Mouse (Mus musculus) C2C12 (cell line): ENCODE measurements at regions not wholly inside any gene's neighbourhood (a gene's known extent, or its start where the extent isn't known, plus 50 kb on each side); places are given as distances from the start of the nearest gene placed in this dataset.

Source experiments
- H3K27me3 ChIP-seq: one replicate; pipeline ENCODE4 v1.6.1; 2011; ENCODE audit not compliant: control insufficient read depth, insufficient read depth, insufficient read length
- H3K36me3 ChIP-seq: one replicate; pipeline ENCODE4 v1.6.1; 2011; ENCODE audit not compliant: control insufficient read depth, insufficient read depth
- H3K4me3 ChIP-seq: one replicate; pipeline ENCODE4 v1.5.1; 2011; ENCODE audit warnings: mild to moderate bottlenecking, control low read depth; ENCODE audit not compliant: poor library complexity, insufficient read depth, severe bottlenecking
- H3K79me2 ChIP-seq: one replicate; pipeline ENCODE4 v1.6.1; 2011; ENCODE audit not compliant: control insufficient read depth, insufficient read depth
- H3K79me3 ChIP-seq: one replicate; pipeline ENCODE4 v1.6.1; 2011; ENCODE audit warnings: low read depth, control low read depth
- H3ac ChIP-seq: one replicate; pipeline ENCODE3; 2011; ENCODE audit warnings: low read depth; ENCODE audit not compliant: control insufficient read depth, insufficient read length
- CEBPB ChIP-seq: IDR thresholded peaks from one replicate; pipeline ENCODE4 v1.6.1; 2011; ENCODE audit warnings: low read depth, mild to moderate bottlenecking, control low read depth, moderate library complexity
- CTCF ChIP-seq: IDR thresholded peaks from one replicate; pipeline ENCODE4 v1.5.1; 2011; ENCODE audit not compliant: control insufficient read depth, insufficient read depth, insufficient read length
- FOSL1 ChIP-seq: IDR thresholded peaks from one replicate; pipeline ENCODE4 v1.8.0; 2011; ENCODE audit warnings: mild to moderate bottlenecking, low read length; ENCODE audit not compliant: poor library complexity, insufficient read depth, severe bottlenecking
- MAX ChIP-seq: IDR thresholded peaks from one replicate; pipeline ENCODE4 v1.6.1; 2011; ENCODE audit warnings: mild to moderate bottlenecking, control low read depth
- MYOD1 ChIP-seq: IDR thresholded peaks from one replicate; pipeline ENCODE4 v1.6.1; 2011; ENCODE audit warnings: low read depth; ENCODE audit not compliant: control insufficient read depth, insufficient read length
- MYOG ChIP-seq: IDR thresholded peaks from one replicate; pipeline ENCODE4 v1.6.1; 2011; ENCODE audit not compliant: control insufficient read depth, insufficient read length; ENCODE audit errors: extremely low read depth
- USF1 ChIP-seq: IDR thresholded peaks from one replicate; pipeline ENCODE4 v1.6.1; 2011; ENCODE audit warnings: low read depth, mild to moderate bottlenecking, control low read depth, moderate library complexity

DNA sequence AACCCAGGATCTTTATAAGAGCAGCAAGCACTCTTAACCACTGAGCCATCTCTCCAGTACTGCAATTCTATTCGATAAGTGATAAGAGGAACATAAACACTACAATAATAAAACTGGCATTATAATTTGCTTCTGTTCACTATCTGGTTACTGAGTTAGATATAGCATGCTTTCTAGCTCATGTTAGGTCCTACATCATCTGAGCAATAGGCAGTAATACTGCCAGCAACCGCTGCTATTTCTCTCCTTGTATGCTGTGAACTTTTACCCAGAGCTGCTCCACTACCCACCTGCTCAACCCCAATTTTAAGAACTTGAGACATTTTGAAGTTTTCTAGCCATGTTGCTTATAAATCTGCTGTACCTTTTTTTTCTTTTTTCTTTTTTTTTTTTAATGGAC lies 118.0 kb upstream of the L3mbtl3 start:
- Histone ChIP-seq H3K4me3 (no peak overlapping the region), H3K79me2 (no peaks in the 10 kb centered on the region), H3K36me3 (no peaks in the 10 kb centered on the region), H3K79me3 (no peaks in the 10 kb centered on the region), H3ac (no peak overlapping the region), H3K27me3 (no peaks in the 10 kb centered on the region)
- no peak for TF ChIP-seq USF1
- no peak for TF ChIP-seq MAX
- no peak for TF ChIP-seq FOSL1
- TF ChIP-seq CEBPB: no peak
- TF ChIP-seq MYOG: no peak
- no peak for TF ChIP-seq CTCF

GRCm38 (mm10) chr10:26494380-26494781 lies 118.6 kb upstream of the L3mbtl3 start:
- no peaks in the 10 kb centered on the region for H3K27me3 ChIP-seq
- no peaks in the 10 kb centered on the region for H3K79me2 ChIP-seq
- TF ChIP-seq MAX (no peak), MYOG (no peak), MYOD1 (no peak)
- no peaks in the 10 kb centered on the region for H3K79me3 ChIP-seq
- H3K4me3 ChIP-seq: no peak overlapping the region
- no peak overlapping the region for H3ac ChIP-seq
- no peaks in the 10 kb centered on the region for H3K36me3 ChIP-seq

DNA sequence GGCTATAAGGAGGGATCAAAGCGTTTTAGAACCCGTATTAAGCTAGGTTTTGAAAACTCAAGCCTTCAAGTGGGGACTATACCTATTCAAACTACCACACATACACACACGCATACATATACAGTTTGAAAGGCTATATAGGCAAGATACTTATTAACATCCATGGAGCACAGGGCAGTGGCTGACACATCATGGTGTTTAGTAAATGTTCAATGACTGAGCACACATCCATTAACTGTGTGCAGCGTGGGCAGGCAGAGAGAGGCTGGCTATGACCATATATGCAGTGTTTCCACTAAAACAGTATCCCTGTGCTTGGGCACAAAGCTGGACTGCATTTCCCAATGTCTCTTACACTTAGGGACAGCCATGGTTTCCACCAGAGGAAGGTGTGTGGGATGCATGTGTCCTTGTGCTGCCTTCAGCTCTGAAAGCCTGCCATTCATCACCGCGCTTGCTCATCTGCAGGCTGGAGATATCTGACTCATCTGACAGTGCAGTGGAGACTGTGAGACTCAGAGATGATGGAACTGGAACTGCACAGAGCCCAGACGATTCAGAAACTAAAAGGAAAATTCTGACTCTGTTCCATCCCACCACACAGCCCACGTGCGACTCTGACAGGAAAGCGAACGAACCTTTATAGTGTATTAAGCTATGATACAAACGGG lies 124.6 kb upstream of the L3mbtl3 start:
- Histone ChIP-seq H3K27me3 (no peaks in the 10 kb centered on the region), H3K4me3 (no peak overlapping the region), H3ac (no peak overlapping the region), H3K36me3 (no peaks in the 10 kb centered on the region), H3K79me3 (no peaks in the 10 kb centered on the region), H3K79me2 (no peaks in the 10 kb centered on the region)
- no peak for TF ChIP-seq MYOG

DNA sequence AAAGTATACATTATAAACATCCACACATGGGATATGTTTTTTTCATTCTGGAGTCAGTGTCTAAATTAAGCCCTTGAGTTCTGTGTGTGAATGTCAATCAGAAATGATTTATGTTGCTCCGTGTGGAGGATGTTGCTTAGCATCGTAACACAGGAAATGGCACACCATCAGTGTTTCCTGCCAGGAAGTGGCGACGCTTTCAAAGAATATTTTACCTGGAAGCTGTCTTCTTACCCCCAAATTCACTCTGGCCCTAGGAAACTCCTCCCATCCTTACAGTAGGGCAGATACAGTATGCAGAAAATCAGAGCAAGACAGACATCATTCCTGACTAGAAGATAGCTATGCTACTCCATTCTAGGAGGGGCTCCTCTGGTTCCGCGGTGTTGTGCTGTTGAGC lies 145.1 kb upstream of the L3mbtl3 start:
- Histone ChIP-seq H3K27me3 (no peaks in the 10 kb centered on the region), H3ac (no peak overlapping the region), H3K79me2 (no peaks in the 10 kb centered on the region), H3K36me3 (no peaks in the 10 kb centered on the region), H3K4me3 (no peak overlapping the region), H3K79me3 (no peaks in the 10 kb centered on the region)
- TF ChIP-seq FOSL1 (no peak), MAX (no peak), USF1 (no peak), MYOD1 (no peak), CEBPB (no peak), CTCF (no peak), MYOG (no peak)

DNA sequence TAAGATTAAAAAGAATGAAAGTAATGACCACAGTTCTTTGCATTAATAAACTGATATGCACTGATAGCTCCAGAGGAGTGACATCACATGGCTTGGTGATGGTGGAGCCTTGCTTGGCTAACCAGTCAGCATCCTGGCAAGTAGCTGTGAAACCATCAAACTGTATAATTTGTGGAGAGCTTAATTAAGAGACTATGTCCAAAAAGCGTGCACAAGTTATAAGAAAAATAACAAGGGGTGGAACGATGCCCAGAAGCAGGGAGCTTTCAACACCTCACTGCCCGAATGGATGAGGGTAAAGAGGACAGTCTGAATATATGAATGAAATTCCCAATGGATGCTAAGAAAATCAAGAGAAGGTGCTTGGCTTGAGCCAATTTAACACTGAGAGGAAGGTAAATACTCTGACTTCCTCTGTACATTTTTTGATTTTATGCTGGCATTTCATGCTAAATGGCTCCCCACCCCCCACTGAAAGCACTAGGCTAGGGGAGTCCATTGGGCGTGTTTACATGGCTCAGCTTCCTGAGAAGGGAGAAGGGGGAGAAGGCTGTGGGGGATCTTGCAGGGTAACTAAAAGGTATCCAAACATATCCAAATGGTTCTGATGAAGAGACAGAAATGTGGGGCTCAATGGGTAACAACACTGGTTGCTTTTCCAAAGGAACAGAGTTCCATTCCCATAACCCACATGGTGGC lies 150.2 kb upstream of the L3mbtl3 start:
- Histone ChIP-seq H3K79me3 (no peaks in the 10 kb centered on the region), H3K36me3 (no peaks in the 10 kb centered on the region), H3K27me3 (no peaks in the 10 kb centered on the region), H3ac (no peak overlapping the region), H3K79me2 (no peaks in the 10 kb centered on the region), H3K4me3 (no peak overlapping the region)
- no peak for TF ChIP-seq FOSL1
- TF ChIP-seq MAX: no peak
- no peak for TF ChIP-seq MYOG
- no peak for TF ChIP-seq MYOD1
- no peak for TF ChIP-seq CEBPB
- no peak for TF ChIP-seq CTCF
- no peak for TF ChIP-seq USF1

DNA sequence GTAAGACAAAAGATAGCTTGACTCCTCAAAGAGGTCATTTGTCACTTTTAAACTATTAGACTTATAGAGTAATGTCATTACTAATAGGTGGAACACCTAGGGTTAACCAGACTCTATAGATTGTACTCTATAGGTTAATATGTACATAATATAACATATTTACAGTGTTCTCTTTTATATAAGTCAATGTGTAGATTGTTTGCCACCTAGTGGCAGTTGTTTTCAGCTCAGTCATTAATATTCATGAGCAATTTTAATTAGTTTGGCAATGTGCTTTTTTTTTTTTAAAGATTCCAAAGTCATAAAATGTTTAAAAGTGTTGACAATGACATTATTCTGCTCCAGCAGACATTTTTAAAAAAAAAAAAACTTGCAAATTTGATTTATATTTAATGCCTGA lies 164.4 kb upstream of the L3mbtl3 start:
- Histone ChIP-seq H3K79me2 (no peaks in the 10 kb centered on the region), H3K27me3 (no peaks in the 10 kb centered on the region), H3K79me3 (no peaks in the 10 kb centered on the region), H3K4me3 (no peak overlapping the region), H3K36me3 (no peaks in the 10 kb centered on the region), H3ac (no peak overlapping the region)
- no peak for TF ChIP-seq CTCF
- no peak for TF ChIP-seq MAX
- no peak for TF ChIP-seq CEBPB
- TF ChIP-seq MYOD1: no peak
- no peak for TF ChIP-seq USF1
- no peak for TF ChIP-seq MYOG
- TF ChIP-seq FOSL1: no peak
